Mouse (Mus musculus): ENCODE results near the gene Olfr1308.

Gene Olfr1308

DNA sequence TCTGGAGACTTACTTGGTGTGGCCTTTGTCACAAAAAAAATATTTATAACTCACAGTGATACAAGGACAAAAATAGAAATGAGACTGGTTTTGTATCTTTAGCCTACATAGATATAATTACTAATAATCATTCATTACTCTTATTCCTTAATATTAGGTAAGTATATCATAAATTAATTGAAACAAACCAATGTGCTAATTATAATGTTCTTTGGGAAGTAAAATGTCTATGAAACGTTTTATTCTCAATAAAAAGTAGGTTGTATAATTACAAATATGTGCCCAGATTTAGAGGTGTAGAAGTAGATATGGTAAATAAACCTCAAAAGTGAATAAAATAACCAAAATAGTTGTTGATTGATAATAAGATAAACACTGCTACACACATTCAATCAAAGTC is at the start of gene Olfr1308:
TSS of gene Olfr1308 (minus strand) at position 101 of the 400 bp plus-strand sequence.
- no peak for DNase-seq (ENCODE audit: extremely low spot score, low spot score)

DNA sequence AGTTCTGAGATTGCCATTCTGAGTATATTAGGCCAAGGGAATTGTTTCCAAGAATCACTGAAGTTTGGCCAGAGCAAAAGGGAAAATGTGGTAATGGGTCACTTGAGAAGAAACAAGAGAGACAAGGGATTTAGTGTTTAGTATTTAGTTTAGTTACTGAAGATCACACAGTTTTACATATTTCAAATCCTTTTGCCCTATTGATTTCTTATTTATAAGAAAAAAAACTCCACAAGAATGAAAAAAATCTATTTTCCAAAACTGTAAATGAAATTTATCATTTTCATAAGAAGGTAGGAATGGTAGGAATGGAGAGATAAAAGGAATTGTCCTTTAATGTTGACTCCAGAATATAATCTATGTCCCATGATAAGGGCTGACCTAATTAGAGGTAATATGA is 47.9 kb upstream of the Olfr1308 start, which contains the start of gene Olfr1310:
TSS of gene Olfr1310 (minus strand) at position 101 of the 400 bp plus-strand sequence.
- DNase-seq (ENCODE audit: extremely low spot score, low spot score), result no peak

DNA sequence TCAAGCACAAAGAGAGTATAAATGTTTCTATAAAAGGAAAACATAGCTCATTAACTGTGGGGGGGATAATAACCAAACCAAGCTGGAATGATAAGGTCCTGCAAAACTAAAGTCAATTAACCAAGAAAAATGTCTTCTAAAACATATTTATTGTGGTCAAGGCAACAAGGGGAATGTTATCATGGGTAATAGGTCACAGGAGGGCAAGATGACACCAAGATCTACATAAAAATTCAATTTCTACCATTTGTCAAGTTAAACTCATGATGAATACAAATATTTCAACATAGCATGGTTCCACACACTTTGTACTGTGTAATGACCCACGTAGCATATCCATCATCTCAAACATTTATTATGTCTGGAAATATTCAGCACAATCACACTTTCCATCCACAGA is 25.4 kb upstream of the Olfr1308 start, which contains the start of gene Olfr1309:
TSS of gene Olfr1309 (minus strand) at position 101 of the 400 bp plus-strand sequence.
- DNase-seq (ENCODE audit: extremely low spot score, low spot score), result no peak

DNA sequence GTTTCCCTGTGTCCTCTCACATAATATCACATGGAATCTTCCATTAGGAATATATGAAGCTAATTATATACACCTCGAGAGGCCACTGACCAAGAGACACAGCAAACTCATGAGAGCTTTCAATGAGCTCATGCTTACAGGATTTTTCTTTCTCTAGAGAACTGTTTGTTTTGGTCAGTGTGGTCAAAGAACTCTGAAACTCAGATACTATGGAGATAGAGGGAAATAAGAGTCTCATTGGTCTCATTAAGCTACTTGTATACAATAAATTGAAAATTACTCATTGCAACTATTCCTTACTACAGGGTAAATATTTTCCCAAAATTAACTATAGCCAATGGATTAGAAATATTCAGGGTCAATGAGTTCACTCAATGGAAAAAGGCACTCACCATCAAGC is 15.4 kb downstream of the Olfr1308 start, which contains the start of gene Olfr1307:
TSS of gene Olfr1307 (minus strand) at position 101 of the 400 bp plus-strand sequence.
- no peak for DNase-seq (ENCODE audit: extremely low spot score, low spot score)

DNA sequence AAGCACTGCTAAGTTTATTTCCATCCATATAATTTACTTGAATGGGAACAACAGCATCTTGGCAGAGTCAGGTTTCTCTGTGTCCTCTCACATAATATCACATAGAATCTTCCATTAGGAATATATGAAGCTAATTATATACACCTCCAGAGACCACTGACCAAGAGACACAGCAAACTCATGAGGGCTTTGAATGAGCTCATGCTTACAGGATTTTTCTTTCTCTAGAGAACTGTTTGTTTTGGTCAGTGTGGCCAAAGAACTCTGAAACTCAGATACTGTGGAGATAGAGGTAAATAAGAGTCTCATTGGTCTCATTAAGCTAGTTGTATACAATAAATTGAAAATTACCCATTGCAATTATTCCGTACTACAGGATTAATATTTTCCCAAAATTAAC is 48.6 kb downstream of the Olfr1308 start, which contains the start of gene Olfr1306:
TSS of gene Olfr1306 (minus strand) at position 101 of the 400 bp plus-strand sequence.
- no peak for DNase-seq (ENCODE audit: extremely low spot score, low spot score)

Measured in neural tube, embryonic 10.5 days (tissue).